ENCODE assay signal across 8 mouse cellular contexts in genomic region chr13:49607714-49608113, GRCm38 (mm10). TPM values are rescaled to one million over a fixed set of nuclear protein-coding genes. Genes with fewer than 3 reads are reported as not detected.
DNase-seq lines count a peak whose midpoint lies in the region; ATAC-seq lines count a peak whose summit lies in the region.

Gene Ogn (plus strand): TSS chr13:49608046.

- no peaks in the 10 kb centered on the region for H3K9me3 ChIP-seq in limb, embryonic 12.5 days
- H3K9me3 ChIP-seq in limb, embryonic 10.5 days (replicated peaks), result no peaks in the 10 kb centered on the region
- H3K9me3 ChIP-seq in intestine, embryonic 15.5 days, result no peaks in the 10 kb centered on the region

- 0 out of 2 replicates have a peak within 1 kb of the TSS, but pooled peaks have one; percentile 15 for H3K4me3 ChIP-seq in limb, embryonic 12.5 days (replicated peaks)
- H3K4me3 ChIP-seq in limb, embryonic 10.5 days, result no peak within 1 kb of the TSS
- H3K4me3 ChIP-seq in intestine, embryonic 15.5 days (replicated peaks), result 0 out of 2 replicates have a peak within 1 kb of the TSS, but pooled peaks have one; percentile 7

- ATAC-seq in limb, embryonic 12.5 days (ENCODE audit: insufficient number of reproducible peaks, insufficient read depth, low FRiP score, low TSS enrichment, low read depth), result no peak; the same call in 1 of the 2 replicates
- ATAC-seq in intestine, embryonic 15.5 days, result no peak

- DNase-seq in limb, embryonic 10.5 days (ENCODE audit: low spot score), result no peak
- DNase-seq in gastrocnemius, adult 18-20 months (ENCODE audit: low spot score), result peak; percentile 66
- DNase-seq in lung, postnatal 36 days, result peak; percentile 72
- DNase-seq in cerebellum, adult 18-20 months, result no peak
- DNase-seq in left cerebral cortex, adult 9 months (ENCODE audit: low spot score in 2 of 2), result no peak
- DNase-seq in c-Kit-positive CD71-positive TER-119-positive erythroid progenitor cells, embryonic 14.5 days (ENCODE audit: low spot score), result no peak

- H3K9ac ChIP-seq in limb, embryonic 12.5 days (replicated peaks), result no peak within 1 kb of the TSS
- H3K9ac ChIP-seq in intestine, embryonic 15.5 days, result no peak within 1 kb of the TSS

- H3K27ac ChIP-seq in limb, embryonic 12.5 days, result peak within 1 kb of the TSS; percentile 45; the same call in 1 of the 2 replicates
- no peak within 1 kb of the TSS for H3K27ac ChIP-seq in limb, embryonic 10.5 days
- H3K27ac ChIP-seq in intestine, embryonic 15.5 days, result no peak within 1 kb of the TSS

- no peaks in the 10 kb centered on the region for H3K36me3 ChIP-seq in limb, embryonic 12.5 days
- H3K36me3 ChIP-seq in limb, embryonic 10.5 days, result no peaks in the 10 kb centered on the region
- H3K36me3 ChIP-seq in intestine, embryonic 15.5 days, result no peaks in the 10 kb centered on the region

- H3K4me1 ChIP-seq in limb, embryonic 12.5 days (replicated peaks), result no peaks in the 10 kb centered on the region
- H3K4me1 ChIP-seq in limb, embryonic 10.5 days, result no peaks in the 10 kb centered on the region
- no peaks in the 10 kb centered on the region for H3K4me1 ChIP-seq in intestine, embryonic 15.5 days (replicated peaks)

- H3K27me3 ChIP-seq in limb, embryonic 12.5 days, result no peaks in the 10 kb centered on the region
- no peaks in the 10 kb centered on the region for H3K27me3 ChIP-seq in limb, embryonic 10.5 days (ENCODE audit: low read depth, poor library complexity, severe bottlenecking)
- no peaks in the 10 kb centered on the region for H3K27me3 ChIP-seq in intestine, embryonic 15.5 days (replicated peaks)

- no peak within 1 kb of the TSS for H3K4me2 ChIP-seq in limb, embryonic 12.5 days
- H3K4me2 ChIP-seq in intestine, embryonic 15.5 days (replicated peaks), result peak within 1 kb of the TSS; percentile 13; the same call in 1 of the 2 replicates

- 48% methylated on average over 4 of the region's 4 CpGs for WGBS in limb, embryonic 12.5 days
- WGBS in limb, embryonic 10.5 days, result 93% methylated on average over 4 of the region's 4 CpGs
- 41% methylated on average over 4 of the region's 4 CpGs for WGBS in intestine, embryonic 15.5 days

RNA-seq across cellular contexts. Expression of gene Ogn, which starts in this region (rescaled TPM):
- 20.3 and 27.8 TPM in 2 replicates for polyA plus RNA-seq in limb, embryonic 12.5 days (2016; fragmentation: Nextera tagmentation; extraction: Ambion mirVana)
- 1.3 and 1.7 TPM in 2 replicates for polyA plus RNA-seq in limb, embryonic 10.5 days (2016; fragmentation: Nextera tagmentation; extraction: Ambion mirVana)
- 10 to 100 TPM; 18.4 to 31.0 TPM for total RNA-seq in gastrocnemius, adult 18-20 months (2021)
- 56.4 and 68.3 TPM in 2 replicates for polyA plus RNA-seq in intestine, embryonic 15.5 days (2015; fragmentation: Nextera tagmentation; extraction: Ambion mirVana)

Comparison
In these comparisons a context has a peak if more than half of its experiments do, and no peak if none do; other contexts are left out.
1. DNase-seq: peak in gastrocnemius, adult 18-20 months (single experiment) and lung, postnatal 36 days (single experiment); none in limb, embryonic 10.5 days (single experiment), cerebellum, adult 18-20 months (0 of 2), left cerebral cortex, adult 9 months (0 of 2) and c-Kit-positive CD71-positive TER-119-positive erythroid progenitor cells, embryonic 14.5 days (single experiment).